7 mouse cellular contexts compared by ENCODE assay signal in genomic region chr12:24462121-24462520, GRCm38 (mm10). TPM values are rescaled to one million over a fixed set of nuclear protein-coding genes. Genes with fewer than 3 reads are reported as not detected.
DNase-seq lines count a peak whose midpoint lies in the region; TF ChIP-seq lines count a peak whose summit lies in the region.
"Not testable (repeated sequence)": the region's sequence is repeated elsewhere in the genome, so short reads cannot be mapped to it uniquely, and the experiment has no call there.

No protein-coding gene starts in this region.

- H3K4me3 ChIP-seq in lung, adult 2 months (replicated peaks; ENCODE audit: extremely low read depth, low read depth, low read length), result not testable (repeated sequence)

- not testable (repeated sequence) for H3K4me1 ChIP-seq in lung, adult 2 months (ENCODE audit: control insufficient read depth, insufficient read depth, low read length)

- 36% methylated on average over 4 of the region's 4 CpGs for WGBS in lung, adult 2 months

- peak; percentile 3 to 13 for DNase-seq in CD8-positive naive resting alpha-beta T cell, adult 2 months (ENCODE audit: low read depth in 2 of 2, low spot score in 2 of 2)
- peak; percentile 13 for DNase-seq in T-cell, adult 2 months (ENCODE audit: low spot score)
- peak; percentile 28 for DNase-seq in cerebellum, adult 8-10 months
- DNase-seq in heart, adult 11 months, result peak; percentile 84
- DNase-seq in kidney, adult 9 months, result peak; percentile 18
- DNase-seq in lung, adult 2 months, result peak; percentile 16
- peak; percentile 20 for DNase-seq in retina, embryonic 14.5 days (ENCODE audit: low spot score)

- TF ChIP-seq POLR2A in lung, adult 2 months (IDR thresholded peaks at IDR 0.05; ENCODE audit: borderline replicate concordance, extremely low read depth, low read depth, low read length), result not testable (repeated sequence)

- peak; percentile 46 for TF ChIP-seq CTCF in lung, adult 2 months (IDR thresholded peaks at IDR 0.05; ENCODE audit: insufficient read depth, low read length)

RNA-seq across cellular contexts. Expression of gene Taf1b, which starts 36.0 kb away (rescaled TPM):
- 9.0 and 10.0 TPM in 2 replicates for polyA plus RNA-seq in lung, adult 2 months (2012; rRNA removed)

Comparison
In these comparisons a context has a peak if more than half of its experiments do, and no peak if none do; other contexts are left out.
1. DNase-seq: peak in every context shown above with its lines; median percentile 84 in heart, adult 11 months; 28 in cerebellum, adult 8-10 months; 20 in retina, embryonic 14.5 days; 18 in kidney, adult 9 months; 16 in lung, adult 2 months; 13 in T-cell, adult 2 months; 8 in CD8-positive naive resting alpha-beta T cell, adult 2 months.